Mouse (Mus musculus) forebrain, embryonic 14.5 days (tissue): ENCODE results near the gene Fgf8. TPM values are rescaled to one million over a fixed set of nuclear protein-coding genes. Genes with fewer than 3 reads are reported as not detected.

Source experiments
- ATAC-seq: fragments of 200-750 bp; cut with Nextera tagmentation; 2 replicates; pipeline ENCODE4 v1.8.0; 2017; ENCODE audit warnings: mild to moderate bottlenecking, moderate library complexity
- DNase-seq: peaks from one replicate; pipeline ENCODE4 v3.0.0-alpha.2; 2015; ENCODE audit warnings: low spot score
- H3K27ac ChIP-seq: fragments of 300-500 bp; sonication (generic); 2 replicates; pipeline ENCODE4 v1.5.1; 2014; ENCODE audit warnings: low read depth, mild to moderate bottlenecking, control low read depth, low read length, moderate library complexity
- H3K27me3 ChIP-seq: fragments of 300-500 bp; sonication (generic); replicated peaks from 2 replicates; pipeline ENCODE4 v1.6.1; 2014; ENCODE audit warnings: low read length, control low read depth, mixed read lengths; ENCODE audit not compliant: control insufficient read depth, insufficient read depth
- H3K36me3 ChIP-seq: fragments of 300-500 bp; sonication (generic); 2 replicates; pipeline ENCODE4 v1.6.1; 2014; ENCODE audit warnings: low read length, control low read depth; ENCODE audit not compliant: control insufficient read depth, insufficient read depth
- H3K4me1 ChIP-seq: fragments of 300-500 bp; sonication (generic); 2 replicates; pipeline ENCODE4 v1.6.1; 2014; ENCODE audit warnings: antibody characterized with exemption, low read length, control low read depth; ENCODE audit not compliant: control insufficient read depth, insufficient read depth
- H3K4me2 ChIP-seq: fragments of 300-500 bp; sonication (generic); 2 replicates; pipeline ENCODE4 v1.6.1; 2014; ENCODE audit warnings: mild to moderate bottlenecking, control low read depth, low read length
- H3K4me3 ChIP-seq: fragments of 300-500 bp; sonication (generic); 2 replicates; pipeline ENCODE4 v1.5.1; 2014; ENCODE audit warnings: low read depth, low read length, control low read depth
- H3K9ac ChIP-seq: fragments of 300-500 bp; sonication (generic); 2 replicates; pipeline ENCODE4 v1.6.1; 2014; ENCODE audit warnings: mild to moderate bottlenecking, low read length, control low read depth, moderate library complexity
- H3K9me3 ChIP-seq: fragments of 300-500 bp; sonication (generic); replicated peaks from 2 replicates; pipeline ENCODE4 v1.6.1; 2016; ENCODE audit warnings: low read length, control low read depth, mixed read lengths; ENCODE audit not compliant: control insufficient read depth
- WGBS: fragments of 180-500 bp; shearing (Covaris S2); extraction: QIAGEN DNeasy Blood & Tissue Kit; methylation state at CpG from one replicate; pipeline ENCODE4 v1.1.7; 2014; 5-methylcytosine and 5-hydroxymethylcytosine counted together
- polyA plus RNA-seq: library from polyadenylated mRNA; unstranded; fragments of >200 nt; fragmentation: Nextera tagmentation; extraction: Ambion mirVana; gene quantifications from 2 replicates; pipeline ENCODE4 v1.2.1, GENCODE M21; 2014

The Fgf8 gene
- polyA plus RNA-seq, 1 experiment from 2014 or later = 2.4 TPM

DNA sequence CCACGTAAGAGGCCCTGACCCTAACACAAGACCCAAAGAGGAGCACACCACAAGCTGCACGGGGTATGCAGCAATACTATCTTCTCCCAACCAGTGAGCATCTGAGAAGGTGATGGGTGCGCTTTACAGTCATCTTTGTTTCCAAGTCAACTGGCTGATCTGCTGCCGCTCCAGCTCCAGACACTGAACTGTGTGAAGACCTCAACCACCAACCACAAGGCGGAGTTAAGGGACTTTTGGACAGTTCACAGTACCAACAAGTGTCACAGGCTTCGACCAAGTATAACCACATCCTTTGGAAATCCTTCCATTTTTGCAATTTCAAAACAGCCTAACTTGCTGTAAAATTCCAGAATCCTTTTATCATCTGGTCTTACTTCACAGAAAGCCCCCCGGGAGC, 9.2 kb upstream of the Fgf8 start:
- WGBS = 96% methylated on average over 7 of the region's 7 CpGs
- Histone ChIP-seq H3K4me1 (no peaks in the 10 kb centered on the region), H3K36me3 (peaks cover 54% of the 10 kb centered on the region), H3K27me3 (no peaks in the 10 kb centered on the region), H3K9me3 (no peaks in the 10 kb centered on the region), H3K27ac (no peak overlapping the region), H3K4me3 (no peak overlapping the region), H3K9ac (no peak overlapping the region), H3K4me2 (no peak overlapping the region)
- DNase-seq = no peak
- no peak for ATAC-seq

DNA sequence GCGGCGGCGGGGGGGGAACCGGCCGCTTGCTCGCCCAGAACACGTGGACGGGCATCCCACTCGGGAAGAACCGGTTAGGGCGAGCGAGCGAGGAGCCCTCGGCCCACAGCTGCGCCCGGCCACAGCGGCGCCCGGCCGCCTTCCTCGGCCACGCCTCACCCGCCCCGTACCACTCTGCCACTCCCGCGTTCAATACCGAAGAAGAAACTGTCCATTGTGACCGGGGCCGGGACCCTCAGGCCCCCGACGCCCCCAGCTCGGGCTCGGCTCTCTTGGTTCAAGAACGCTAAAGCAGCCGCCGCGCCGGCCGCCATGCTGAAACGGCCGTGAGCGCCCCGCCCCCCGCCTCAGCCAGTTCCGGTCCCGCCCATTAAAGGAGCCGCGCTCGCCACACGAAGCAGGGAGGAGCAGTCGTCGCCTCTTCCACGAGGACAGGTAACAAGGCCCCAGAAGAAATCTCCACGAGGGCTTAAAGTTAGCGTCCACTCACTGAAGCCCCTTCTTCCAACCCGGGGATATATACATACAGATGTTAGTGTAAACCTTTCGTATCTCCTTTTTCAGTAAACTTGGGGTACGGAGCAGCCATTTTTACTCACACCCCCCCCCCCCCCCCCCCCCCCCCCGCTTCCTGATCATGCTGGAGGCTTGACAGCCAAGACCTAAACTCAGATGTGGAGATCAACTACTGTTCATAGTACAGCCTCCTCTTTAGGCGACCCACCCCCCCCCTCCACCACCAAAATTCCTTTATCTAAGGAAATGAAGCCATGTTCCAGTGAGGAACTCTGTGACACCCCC, 6.7 kb upstream of the Fgf8 start, which contains the start of gene Npm3:
TSS of gene Npm3 (minus strand) at position 349 of the 801 bp plus-strand sequence.
- peak within 1 kb of the TSS; percentile 76 for H3K4me3 ChIP-seq
- peak within 1 kb of the TSS; percentile 94 for H3K4me2 ChIP-seq
- under 1% methylated on average over 59 of the region's 60 CpGs for WGBS
- H3K36me3 ChIP-seq = peaks cover 31% of the 10 kb centered on the region
- H3K27me3 ChIP-seq = peaks cover 16% of the 10 kb centered on the region
- H3K9me3 ChIP-seq = no peaks in the 10 kb centered on the region
- H3K4me1 ChIP-seq = peaks cover 6% of the 10 kb centered on the region; the same call in 1 of the 2 replicates
- peak within 1 kb of the TSS; percentile 84 for H3K9ac ChIP-seq
- ATAC-seq = peak; percentile 85
- H3K27ac ChIP-seq = no peak within 1 kb of the TSS
- DNase-seq = peak; percentile 91

DNA sequence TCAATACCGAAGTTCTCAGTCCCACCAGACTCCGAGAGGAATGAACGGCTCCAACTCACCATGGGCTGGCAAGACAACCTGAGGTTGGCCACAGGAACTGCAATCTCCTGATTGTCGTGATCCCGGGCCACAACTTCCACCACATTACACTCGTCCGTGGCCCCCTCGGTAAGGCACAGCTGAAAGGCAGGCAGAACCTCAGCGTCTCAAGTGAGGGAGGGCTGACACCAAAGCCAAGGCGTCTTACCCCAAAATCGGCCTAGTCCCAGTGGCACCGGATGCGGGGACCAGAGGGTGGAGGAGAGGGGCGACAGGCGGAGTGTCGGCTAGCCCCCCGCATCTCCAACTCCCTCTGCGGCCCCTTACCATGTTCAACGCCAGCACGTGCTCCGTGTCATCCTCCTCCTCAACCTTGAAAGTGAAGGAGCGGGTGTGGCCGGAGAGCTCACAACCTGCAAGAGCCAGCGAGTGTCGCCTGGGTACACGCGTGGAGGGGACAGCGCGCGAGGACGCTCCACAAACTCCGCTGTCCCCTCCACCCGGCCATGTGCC, 6.1 kb upstream of the Fgf8 start:
- no peak overlapping the region for H3K27ac ChIP-seq
- H3K36me3 ChIP-seq = peaks cover 24% of the 10 kb centered on the region
- 2% methylated on average over 33 of the region's 33 CpGs for WGBS
- peaks cover 6% of the 10 kb centered on the region; the same call in 1 of the 2 replicates for H3K4me1 ChIP-seq
- peak overlapping the region; percentile 94 for H3K4me2 ChIP-seq
- H3K9me3 ChIP-seq = no peaks in the 10 kb centered on the region
- ATAC-seq (peak; percentile 11), DNase-seq (no peak)
- peak overlapping the region; percentile 84 for H3K9ac ChIP-seq
- H3K4me3 ChIP-seq = peak overlapping the region; percentile 76
- H3K27me3 ChIP-seq = peaks cover 23% of the 10 kb centered on the region

GRCm38 (mm10) chr19:45748206-45748605, 5.5 kb upstream of the Fgf8 start:
- ATAC-seq = no peak
- WGBS = 55% methylated on average over 9 of the region's 9 CpGs
- peak overlapping the region; percentile 94 for H3K4me2 ChIP-seq
- DNase-seq = no peak
- H3K27ac ChIP-seq = no peak overlapping the region
- peak overlapping the region; percentile 76 for H3K4me3 ChIP-seq
- peaks cover 6% of the 10 kb centered on the region for H3K4me1 ChIP-seq
- H3K9ac ChIP-seq = 0 out of 2 replicates have a peak overlapping the region, but pooled peaks have one; percentile 84
- H3K27me3 ChIP-seq = peaks cover 29% of the 10 kb centered on the region
- no peaks in the 10 kb centered on the region for H3K9me3 ChIP-seq
- peaks cover 20% of the 10 kb centered on the region for H3K36me3 ChIP-seq

- Histone ChIP-seq H3K36me3 (peaks cover 13% of the 10 kb centered on the region), H3K4me3 (no peak overlapping the region), H3K9ac (no peak overlapping the region), H3K27ac (no peak overlapping the region), H3K4me2 (no peak overlapping the region), H3K27me3 (peaks cover 36% of the 10 kb centered on the region), H3K4me1 (peaks cover 6% of the 10 kb centered on the region), H3K9me3 (no peaks in the 10 kb centered on the region)
- no peak for ATAC-seq
- peak; percentile 86 for DNase-seq
- 37% methylated on average over 11 of the region's 11 CpGs for whole genome bisulfite sequencing
These were observed 4.5 kb upstream of the Fgf8 start for GRCm38 (mm10) chr19:45747028-45747867.

- H3K9ac ChIP-seq = no peak overlapping the region
- peaks cover 4% of the 10 kb centered on the region for H3K36me3 ChIP-seq
- no peak overlapping the region for H3K27ac ChIP-seq
- H3K4me3 ChIP-seq = no peak overlapping the region
- DNase-seq = peak; percentile 74
- H3K4me1 ChIP-seq = peaks cover 6% of the 10 kb centered on the region
- ATAC-seq = no peak
- H3K9me3 ChIP-seq = no peaks in the 10 kb centered on the region
- WGBS = 12% methylated on average over 29 of the region's 29 CpGs
- H3K4me2 ChIP-seq = no peak overlapping the region
- peaks cover 44% of the 10 kb centered on the region for H3K27me3 ChIP-seq
These were observed 3.7 kb upstream of the Fgf8 start for GRCm38 (mm10) chr19:45746153-45747020.

DNA sequence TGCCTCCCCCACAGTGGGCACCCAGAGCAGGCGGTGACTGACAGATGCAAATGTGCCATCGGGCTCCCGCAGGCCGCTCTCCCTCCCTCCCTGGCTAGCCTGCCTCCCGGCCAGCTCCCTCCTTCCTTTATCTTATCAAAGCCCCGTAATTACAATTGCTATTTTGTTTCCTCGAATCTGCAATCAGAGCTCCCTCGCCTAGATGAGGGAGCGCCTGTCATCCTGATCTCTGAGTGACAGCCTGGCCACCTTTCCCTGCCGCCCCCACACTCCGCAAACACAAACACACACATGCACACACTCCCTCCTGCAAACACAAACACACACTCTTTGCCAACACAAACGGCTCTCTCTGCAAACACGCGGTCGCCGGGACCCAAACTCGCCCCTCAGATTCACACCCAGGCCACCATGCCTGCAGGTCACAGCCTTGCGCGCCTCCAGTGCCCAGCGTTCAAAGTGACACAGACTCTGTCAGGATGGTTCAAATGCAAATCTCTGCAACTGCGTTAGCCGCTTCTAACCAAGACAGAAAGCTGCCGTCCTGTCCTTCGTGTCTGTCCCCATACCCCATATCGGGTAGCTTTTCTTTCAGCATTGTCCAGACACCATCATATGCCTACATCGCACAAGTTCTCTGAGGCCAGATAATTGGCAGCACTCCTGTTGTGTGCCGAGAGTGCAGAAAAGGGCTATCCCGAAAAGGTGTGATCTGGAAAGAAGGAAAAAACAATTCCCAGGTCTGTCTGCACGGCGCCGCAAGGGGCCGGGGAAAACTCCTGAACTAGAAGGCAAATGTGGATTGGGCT, 2.8 kb upstream of the Fgf8 start:
- Histone ChIP-seq H3K27me3 (peaks cover 52% of the 10 kb centered on the region), H3K4me1 (peaks cover 6% of the 10 kb centered on the region), H3K9ac (no peak overlapping the region), H3K4me3 (no peak overlapping the region), H3K27ac (no peak overlapping the region), H3K4me2 (no peak overlapping the region), H3K9me3 (no peaks in the 10 kb centered on the region), H3K36me3 (peaks cover 1% of the 10 kb centered on the region; the same call in 1 of the 2 replicates)
- no peak for DNase-seq
- no peak for ATAC-seq
- 2% methylated on average over 32 of the region's 32 CpGs for WGBS
